Mouse (Mus musculus) MEL (cell line): ENCODE results near the gene St6gal1. TPM values are rescaled to one million over a fixed set of nuclear protein-coding genes. Genes with fewer than 3 reads are reported as not detected.

Experiments used
- DNase-seq: peaks from one replicate; pipeline ENCODE4 v3.0.0; 2011; ENCODE audit warnings: low read depth, low spot score
- H3K27ac ChIP-seq: 2 replicates; pipeline ENCODE4 v1.5.1; 2012; ENCODE audit warnings: low read depth, mild to moderate bottlenecking, control low read depth, low read length, moderate library complexity; ENCODE audit not compliant: control insufficient read depth
- H3K27me3 ChIP-seq, 2 experiments: fragments of 150-350 bp in 1 of 2; sonication (generic) in 1 of 2; 2 replicates each; pipeline ENCODE4 v1.6.1; 2012; ENCODE audit warnings: low read length in 2 of 2, mild to moderate bottlenecking in 2 of 2, improper control_type of control experiment in 1 of 2, moderate library complexity in 1 of 2; ENCODE audit not compliant: insufficient read depth in 2 of 2, control insufficient read depth in 1 of 2
- H3K36me3 ChIP-seq, 2 experiments: 2 replicates each; pipeline ENCODE4 v1.6.1; 2012 to 2014; ENCODE audit warnings: low read length in 2 of 2, improper control_type of control experiment in 1 of 2, inconsistent platforms in 1 of 2, mild to moderate bottlenecking in 1 of 2; ENCODE audit not compliant: insufficient read depth in 2 of 2, control insufficient read depth in 1 of 2
- H3K4me1 ChIP-seq, 2 experiments: fragments of 150-350 bp in 1 of 2; sonication (generic) in 1 of 2; 2 replicates each; pipeline ENCODE4 v1.6.1; 2012; ENCODE audit warnings: low read length in 2 of 2, improper control_type of control experiment in 1 of 2, mild to moderate bottlenecking in 1 of 2; ENCODE audit not compliant: insufficient read depth in 2 of 2, control insufficient read depth in 1 of 2
- H3K4me3 ChIP-seq, 2 experiments: fragments of 150-350 bp in 1 of 2; sonication (generic) in 1 of 2; 2 replicates each; pipeline ENCODE4 v1.5.1; 2012; ENCODE audit warnings: low read depth in 2 of 2, low read length in 2 of 2, mild to moderate bottlenecking in 2 of 2, moderate library complexity in 2 of 2, control low read depth in 1 of 2, improper control_type of control experiment in 1 of 2; ENCODE audit not compliant: control insufficient read depth in 1 of 2, insufficient read depth in 1 of 2
- H3K79me2 ChIP-seq: 2 replicates; pipeline ENCODE4 v1.6.1; 2012; ENCODE audit warnings: mild to moderate bottlenecking, low read length, moderate library complexity; ENCODE audit not compliant: control insufficient read depth, poor library complexity, insufficient read depth
- H3K9ac ChIP-seq: 2 replicates; pipeline ENCODE4 v1.6.1; 2012; ENCODE audit warnings: low read depth, mild to moderate bottlenecking, control low read depth, low read length, moderate library complexity; ENCODE audit not compliant: control insufficient read depth, poor library complexity, severe bottlenecking
- H3K9me3 ChIP-seq: fragments of 150-350 bp; sonication (generic); replicated peaks from 2 replicates; pipeline ENCODE4 v1.6.1; 2012; ENCODE audit warnings: mild to moderate bottlenecking, low read length, improper control_type of control experiment, moderate library complexity; ENCODE audit not compliant: insufficient read depth
- CHD2 ChIP-seq: IDR thresholded peaks from 2 replicates; pipeline ENCODE4 v1.6.1; 2011; ENCODE audit warnings: low read length, improper control_type of control experiment
- E2F4 ChIP-seq: IDR thresholded peaks from 2 replicates; pipeline ENCODE4 v1.6.1; 2011; ENCODE audit warnings: low read depth, low read length, improper control_type of control experiment, borderline replicate concordance
- EP300 ChIP-seq, 2 experiments: IDR thresholded peaks; 2 replicates each; pipeline ENCODE4 v1.6.1; 2011; ENCODE audit warnings: improper control_type of control experiment in 2 of 2, low read length in 2 of 2, low read depth in 1 of 2, mild to moderate bottlenecking in 1 of 2
- ETS1 ChIP-seq: IDR thresholded peaks from 2 replicates; pipeline ENCODE4 v1.6.1; 2012; ENCODE audit warnings: low read depth, mild to moderate bottlenecking, inconsistent platforms, low read length, improper control_type of control experiment, moderate library complexity
- GATA1 ChIP-seq: IDR thresholded peaks from 2 replicates; pipeline ENCODE4 v1.6.1; 2011; ENCODE audit warnings: low read depth, low read length, improper control_type of control experiment
- MAFK ChIP-seq: IDR thresholded peaks from 2 replicates; pipeline ENCODE4 v1.6.1; 2011; ENCODE audit warnings: low read depth, mild to moderate bottlenecking, low read length, improper control_type of control experiment, borderline replicate concordance
- MEF2A ChIP-seq: IDR thresholded peaks from 2 replicates; pipeline ENCODE4 v1.6.1; 2014; ENCODE audit warnings: low read depth, mild to moderate bottlenecking, inconsistent platforms, low read length, improper control_type of control experiment; ENCODE audit not compliant: poor library complexity, insufficient replicate concordance, severe bottlenecking; ENCODE audit errors: extremely low read depth
- MYC ChIP-seq: IDR thresholded peaks from 2 replicates; pipeline ENCODE4 v1.6.1; 2011; ENCODE audit warnings: low read depth, mild to moderate bottlenecking, low read length, improper control_type of control experiment, moderate library complexity
- RAD21 ChIP-seq: IDR thresholded peaks from 2 replicates; pipeline ENCODE4 v1.6.1; 2011; ENCODE audit warnings: mild to moderate bottlenecking, low read depth, low read length, improper control_type of control experiment
- TBP ChIP-seq: IDR thresholded peaks from 2 replicates; pipeline ENCODE4 v1.8.0; 2011; ENCODE audit warnings: low read depth, low read length, improper control_type of control experiment
- TCF12 ChIP-seq: IDR thresholded peaks from 2 replicates; pipeline ENCODE4 v1.6.1; 2014; ENCODE audit warnings: low read depth, mild to moderate bottlenecking, inconsistent platforms, low read length, improper control_type of control experiment, moderate library complexity
- UBTF ChIP-seq: IDR thresholded peaks from 2 replicates; pipeline ENCODE4 v1.6.1; 2012; ENCODE audit warnings: low read depth, mild to moderate bottlenecking, inconsistent platforms, low read length, improper control_type of control experiment, moderate library complexity, borderline replicate concordance; ENCODE audit not compliant: insufficient read depth
- USF1 ChIP-seq: IDR thresholded peaks from 2 replicates; pipeline ENCODE4 v1.6.1; 2014; ENCODE audit warnings: low read depth, mild to moderate bottlenecking, inconsistent platforms, low read length, improper control_type of control experiment, moderate library complexity
- USF2 ChIP-seq, 2 experiments: IDR thresholded peaks; 2 replicates each; pipeline ENCODE4 v1.6.1; 2011 to 2012; ENCODE audit warnings: improper control_type of control experiment in 2 of 2, low read length in 2 of 2, borderline replicate concordance in 1 of 2, inconsistent platforms in 1 of 2, low read depth in 1 of 2, mild to moderate bottlenecking in 1 of 2; ENCODE audit not compliant: insufficient read depth in 1 of 2
- polyA plus RNA-seq, 2 experiments: library from polyadenylated mRNA; stranded (reverse) in 1 of 2; unstranded in 1 of 2; fragments of >175 nt in 1 of 2; fragments of >200 nt in 1 of 2; gene quantifications; 2 replicates each; pipeline versions ENCODE4 v1.2.1 to v1.2.4; 2012; ENCODE audit warnings: low replicate concordance in 2 of 2, low read depth in 1 of 2; ENCODE audit not compliant: insufficient read length in 2 of 2, insufficient read depth in 1 of 2, missing spikeins in 1 of 2
- total RNA-seq: library from RNA; depleted of rRNA; stranded (reverse); fragments of 300-350 nt; gene quantifications from 2 replicates; pipeline ENCODE4 v1.2.3, GENCODE M21; 2012

Gene St6gal1
- total and polyA plus RNA-seq, 3 experiments = not detected

DNA sequence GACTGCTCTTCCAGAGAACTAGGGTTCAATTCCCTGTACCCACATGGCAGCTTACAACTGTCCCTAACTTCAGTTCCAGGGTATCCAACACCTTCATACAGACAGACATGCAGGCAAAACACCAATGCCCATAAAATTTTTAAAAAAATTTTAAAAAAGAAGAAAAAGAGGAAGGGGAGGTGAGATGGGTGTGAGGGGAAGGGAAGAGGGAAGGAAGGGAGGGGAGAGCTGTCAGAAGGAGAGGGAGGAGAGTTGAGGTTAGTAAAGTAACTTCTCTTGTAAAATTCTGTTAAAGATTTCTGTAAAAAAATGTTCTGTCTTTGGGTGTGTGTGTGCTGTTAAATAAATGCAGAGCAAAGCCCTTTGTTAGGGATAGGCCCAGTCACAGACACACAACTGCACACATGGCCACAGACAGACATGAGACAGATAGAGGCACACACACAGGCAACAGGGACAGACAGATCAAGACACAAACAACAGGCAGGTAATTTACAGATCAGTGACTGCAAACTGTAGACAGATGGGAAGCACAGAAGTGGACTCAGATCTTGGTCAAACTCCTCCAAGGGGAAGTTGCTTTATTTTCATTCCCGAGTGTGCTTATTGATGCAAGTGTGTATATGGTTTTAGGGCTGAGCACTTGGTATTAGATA lies 42.5 kb upstream of the St6gal1 start (continued):
- TF ChIP-seq USF2 (IDR thresholded peaks at IDR 0.05; ENCODE audit: borderline replicate concordance in 1 of 2, insufficient read depth in 1 of 2, low read depth in 1 of 2, low read length in 2 of 2) (no peak), MAFK (no peak), UBTF (no peak), GATA1 (no peak)
- TF ChIP-seq, all 39 proteins: peak for 0

DNA sequence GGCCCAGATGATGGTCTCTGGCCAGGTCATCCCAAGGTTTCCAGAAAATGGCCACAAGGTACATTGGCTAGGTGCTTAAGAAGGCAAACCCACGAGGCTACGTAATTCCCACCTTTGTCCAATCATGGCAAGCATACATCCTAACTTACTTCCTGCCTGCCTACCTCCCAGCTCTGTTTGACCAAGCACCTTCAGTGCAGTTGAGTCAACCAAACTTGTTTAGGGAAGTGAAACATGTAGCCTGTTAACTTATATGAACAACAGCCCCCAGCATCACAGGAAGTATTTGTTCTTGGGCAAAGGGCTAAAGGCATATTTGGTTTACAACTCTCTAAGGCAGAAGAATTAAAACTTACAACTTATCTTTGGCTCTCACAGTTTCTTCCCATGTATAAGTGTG lies 38.7 kb upstream of the St6gal1 start:
- no peak overlapping the region for H3K4me3 ChIP-seq
- no peak overlapping the region for H3K27ac ChIP-seq
- DNase-seq = no peak
- no peak for TF ChIP-seq TCF12
- no peak for TF ChIP-seq MEF2A
- H3K36me3 ChIP-seq = peaks cover 0 to 11% of the 10 kb centered on the region in 2 experiments; a peak in 2 of 4 replicates
- peaks cover 0 to 11% of the 10 kb centered on the region in 2 experiments; a peak in 1 of 4 replicates for H3K4me1 ChIP-seq
- H3K27me3 ChIP-seq = no peaks in the 10 kb centered on the region
- no peaks in the 10 kb centered on the region for H3K9me3 ChIP-seq
- H3K9ac ChIP-seq = no peak overlapping the region
- no peaks in the 10 kb centered on the region for H3K79me2 ChIP-seq

DNA sequence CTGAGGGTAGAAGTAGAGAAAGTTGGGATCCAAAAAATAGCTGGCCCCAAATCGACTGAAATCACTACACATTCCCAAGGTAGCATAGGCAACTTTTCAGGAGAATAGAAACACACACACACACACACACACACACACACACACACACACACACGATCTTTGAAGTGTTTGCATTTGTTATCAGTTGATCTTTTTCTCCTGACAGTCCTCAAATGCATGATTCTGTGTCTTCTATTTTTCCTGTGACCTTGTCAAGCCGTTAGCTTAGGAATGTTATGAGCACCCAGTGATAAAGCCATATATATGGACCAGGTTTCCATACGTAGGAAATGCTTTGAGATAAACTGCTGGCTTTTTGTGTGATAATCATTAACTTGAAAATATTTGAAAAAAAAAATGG lies 38.1 kb upstream of the St6gal1 start:
- no peak overlapping the region for H3K27ac ChIP-seq
- TF ChIP-seq MEF2A (no peak), MYC (no peak)
- no peak overlapping the region for H3K9ac ChIP-seq
- H3K36me3 ChIP-seq = peaks cover 0 to 11% of the 10 kb centered on the region in 2 experiments; a peak in 2 of 4 replicates
- peaks cover 0 to 11% of the 10 kb centered on the region in 2 experiments; a peak in 1 of 4 replicates for H3K4me1 ChIP-seq
- no peak overlapping the region for H3K4me3 ChIP-seq
- no peak for DNase-seq
- H3K9me3 ChIP-seq = no peaks in the 10 kb centered on the region
- H3K79me2 ChIP-seq = no peaks in the 10 kb centered on the region
- H3K27me3 ChIP-seq = no peaks in the 10 kb centered on the region

DNA sequence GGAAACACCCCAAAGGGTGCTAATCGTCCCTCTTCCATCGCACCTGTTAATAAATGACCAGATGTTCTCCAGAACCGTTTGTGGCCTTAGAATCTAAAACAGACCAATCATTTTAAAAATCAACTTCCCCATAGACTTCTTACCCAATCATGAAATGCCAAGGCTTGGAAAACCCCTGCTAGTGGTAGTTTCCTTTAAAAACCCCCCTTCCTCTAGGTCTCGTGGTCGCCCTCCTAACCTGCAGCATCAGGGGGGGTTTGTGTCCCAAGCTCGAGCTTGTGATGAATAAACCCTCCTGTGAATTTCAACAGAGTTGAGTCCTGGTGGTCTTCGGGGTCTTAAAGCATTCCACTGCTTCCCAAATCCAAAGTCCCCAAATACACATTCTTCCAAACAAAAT lies 36.6 kb upstream of the St6gal1 start:
- no peak for DNase-seq
- no peaks in the 10 kb centered on the region for H3K9me3 ChIP-seq
- no peak overlapping the region for H3K4me3 ChIP-seq
- H3K79me2 ChIP-seq = no peaks in the 10 kb centered on the region
- peaks cover 0 to 4% of the 10 kb centered on the region in 2 experiments; a peak in 1 of 4 replicates for H3K27me3 ChIP-seq
- H3K36me3 ChIP-seq = peaks cover 0 to 3% of the 10 kb centered on the region in 2 experiments; a peak in 2 of 4 replicates
- H3K4me1 ChIP-seq = peaks cover 0 to 2% of the 10 kb centered on the region in 2 experiments; a peak in 1 of 4 replicates
- no peak for TF ChIP-seq ETS1
- TF ChIP-seq RAD21 = no peak
- TF ChIP-seq CHD2 = no peak
- no peak for TF ChIP-seq USF1
- no peak for TF ChIP-seq MYC
- TF ChIP-seq TBP = no peak
- no peak for TF ChIP-seq E2F4
- no peak for TF ChIP-seq EP300 (IDR thresholded peaks at IDR 0.05; ENCODE audit: low read depth in 1 of 2, low read length in 2 of 2)
- TF ChIP-seq MEF2A = no peak
- TF ChIP-seq, all 39 proteins: peak for 0
- no peak overlapping the region for H3K27ac ChIP-seq
- H3K9ac ChIP-seq = no peak overlapping the region
